Mouse (Mus musculus) subcutaneous adipose tissue, adult 2 months (tissue): ENCODE results near the gene Ly6g5b. TPM values are rescaled to one million over a fixed set of nuclear protein-coding genes. Genes with fewer than 3 reads are reported as not detected.

Experiments
- polyA plus RNA-seq: library from polyadenylated mRNA; depleted of rRNA; stranded (reverse); fragments of >200 nt; gene quantifications from 2 replicates; pipeline ENCODE4 v1.2.3, GENCODE M21; 2012; ENCODE audit warnings: low replicate concordance; rRNA removed

The Ly6g5b gene
- polyA plus RNA-seq, result 1.9 and 3.2 TPM in 2 replicates

GRCm38 (mm10) chr17:35115046-35116019 lies at the start of gene Ly6g5b:
TSS of gene Ly6g5b (minus strand) at chr17:35115428.

GRCm38 (mm10) chr17:35134801-35135590 lies 19.8 kb upstream of the Ly6g5b start, which contains the start of gene Bag6:
TSS of gene Bag6 (plus strand) at chr17:35135178.

GRCm38 (mm10) chr17:35131500-35132173 lies 16.4 kb upstream of the Ly6g5b start, which contains the start of gene Apom:
TSS of gene Apom (minus strand) at chr17:35132050.

GRCm38 (mm10) chr17:35126206-35126611 lies 11.0 kb upstream of the Ly6g5b start, which contains the start of gene D17H6S53E:
TSS of gene D17H6S53E (plus strand) at chr17:35126373.

GRCm38 (mm10) chr17:35121871-35122303 lies 6.7 kb upstream of the Ly6g5b start, which contains the start of gene Csnk2b:
TSS of gene Csnk2b (minus strand) at chr17:35122053.

GRCm38 (mm10) chr17:35121143-35121799 lies 6.0 kb upstream of the Ly6g5b start, which contains the start of gene Gpank1:
TSS of gene Gpank1 (plus strand) at chr17:35121455.

GRCm38 (mm10) chr17:35108097-35108496 lies 7.1 kb downstream of the Ly6g5b start, which contains the start of gene Ly6g5c:
TSS of gene Ly6g5c (plus strand) at chr17:35108279.

GRCm38 (mm10) chr17:35088825-35089644 lies 26.2 kb downstream of the Ly6g5b start, which contains the start of gene Abhd16a:
TSS of gene Abhd16a (plus strand) at chr17:35089263.

GRCm38 (mm10) chr17:35085208-35085865 lies 29.9 kb downstream of the Ly6g5b start, which contains the start of gene Ly6g6f:
TSS of gene Ly6g6f (minus strand) at chr17:35085610.

GRCm38 (mm10) chr17:35077786-35078233 lies 37.4 kb downstream of the Ly6g5b start, which contains the start of gene Ly6g6d:
TSS of gene Ly6g6d (minus strand) at chr17:35078065.

GRCm38 (mm10) chr17:35076507-35077176 lies 38.6 kb downstream of the Ly6g5b start, which contains the start of gene Ly6g6e:
TSS of gene Ly6g6e (plus strand) at chr17:35076902.

GRCm38 (mm10) chr17:35066084-35066483 lies 49.1 kb downstream of the Ly6g5b start, which contains the start of gene Mpig6b:
TSS of gene Mpig6b (minus strand) at chr17:35066184.

GRCm38 (mm10) chr17:35064951-35065947 lies 50.0 kb downstream of the Ly6g5b start, which contains the start of gene Ly6g6c:
TSS of gene Ly6g6c (plus strand) at chr17:35065388.

